Mouse (Mus musculus): ENCODE data around the gene 1810009A15Rik. TPM values are rescaled to one million over a fixed set of nuclear protein-coding genes. Genes with fewer than 3 reads are reported as not detected.

Gene 1810009A15Rik
- 69.6 TPM for polyA plus RNA-seq (2021)

DNA sequence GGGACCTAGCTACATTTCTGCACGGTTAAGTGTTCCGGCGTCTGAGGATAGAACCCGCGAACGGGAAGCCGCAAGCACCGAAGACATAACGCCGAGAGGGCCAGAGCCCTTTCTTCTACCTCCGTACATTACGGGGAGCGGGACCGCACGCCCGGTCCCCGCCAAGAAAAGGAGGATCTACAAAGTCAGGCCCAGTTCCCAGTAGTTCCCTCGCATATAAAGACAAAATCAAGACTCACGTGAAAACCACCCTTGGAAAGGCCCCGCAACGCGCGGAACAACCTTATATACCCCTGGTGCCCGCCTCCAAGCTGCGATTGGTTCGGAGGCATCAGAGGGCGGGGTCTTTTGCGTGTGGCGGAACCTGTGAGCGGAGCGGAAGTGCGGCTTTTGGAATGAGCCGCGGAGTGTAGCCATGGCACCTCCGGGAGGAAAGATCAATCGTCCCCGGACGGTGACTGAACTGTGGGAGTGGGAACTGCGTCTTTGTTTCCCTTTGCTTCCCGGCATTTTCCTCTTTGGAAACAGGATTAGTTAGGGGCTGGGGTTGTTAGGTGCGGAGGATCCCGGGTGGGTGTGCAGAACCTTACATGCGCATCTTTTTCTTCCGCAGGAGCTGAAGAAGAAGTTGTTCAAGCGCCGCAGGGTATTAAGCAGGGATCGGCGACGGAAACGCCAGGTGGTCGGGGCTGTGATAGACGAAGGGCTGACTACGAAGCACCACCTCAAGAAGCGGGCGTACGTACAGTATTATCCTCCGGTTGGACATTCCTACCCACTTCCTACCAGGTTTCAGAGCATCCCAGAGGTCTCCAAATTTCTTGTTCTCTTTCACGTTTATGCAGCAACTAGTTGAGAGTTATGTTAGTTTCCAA lies at the start of gene 1810009A15Rik, which contains the start of gene Gm49416:
TSS of gene 1810009A15Rik (plus strand) at position 343 of the 875 bp plus-strand sequence.
TSS of gene Gm49416 (plus strand) at position 416 of the 875 bp plus-strand sequence.
- in situ Hi-C loops (cut with MboI; ENCODE audit: low pct_unique_long_range_greater_than_20kb), result no loop called here
- TF ChIP-seq CTCF (IDR thresholded peaks at IDR 0.05), result no peak
- ChIA-PET POLR2A (interaction anchor here (0.7 to 2.0 kb wide), 6 partner anchors 9 to 221 kb away, joined by 3 to 5 read pairs (median 4); partner anchors contain the start of gene Ubxn1), CTCF (interaction anchor here (1.4 to 1.9 kb wide), 4 partner anchors 9 to 53 kb away, joined by 3 to 4 read pairs (median 3); partner anchors contain the start of gene Mta2)
- DNase-seq (ENCODE audit: low read depth, low spot score) (peak; percentile 76), ATAC-seq (peak; percentile 94)
- no peaks in the 10 kb centered on the region for H3K27me3 ChIP-seq

DNA sequence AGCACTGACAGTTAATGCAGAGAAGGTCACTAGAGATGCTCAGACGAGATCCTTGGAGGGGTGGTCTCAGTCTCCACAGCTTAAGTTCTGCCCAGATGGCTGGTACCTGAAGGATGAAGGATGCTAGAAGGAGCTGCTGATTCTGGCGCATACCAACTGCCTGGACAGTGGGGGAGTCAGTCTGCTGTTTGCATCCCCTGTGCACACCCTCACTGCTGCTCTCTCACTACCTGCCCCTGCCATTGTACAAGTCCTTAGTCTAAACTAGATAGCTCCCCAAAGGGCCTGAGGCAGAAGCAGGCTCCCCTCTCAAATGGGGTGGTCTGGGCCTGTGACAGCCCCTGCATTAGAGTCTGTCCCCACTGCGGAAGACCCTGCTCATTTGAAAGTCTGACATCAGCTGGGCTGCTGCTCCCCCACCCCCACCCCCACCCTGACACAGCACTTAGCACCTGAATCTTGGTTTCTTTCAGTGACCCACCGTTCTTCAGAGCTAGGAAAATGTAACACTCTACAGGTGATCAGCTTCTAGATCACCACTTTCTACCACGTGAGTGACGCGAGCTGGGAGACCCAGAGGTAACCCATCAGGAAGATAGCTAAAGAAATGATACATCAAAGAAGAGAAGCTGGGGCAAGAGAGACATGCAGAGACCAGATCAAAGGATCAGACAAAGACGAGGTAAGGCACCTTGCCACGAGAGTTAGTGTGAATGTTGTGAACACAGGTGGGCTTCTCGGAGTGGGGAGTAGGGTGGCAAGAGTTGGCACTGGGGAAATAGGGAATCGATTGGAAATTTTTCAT lies 49.3 kb upstream of the 1810009A15Rik start, which contains the start of gene Gng3:
TSS of gene Gng3 (minus strand) at position 92 of the 805 bp plus-strand sequence.
- no peak for TF ChIP-seq CTCF (IDR thresholded peaks at IDR 0.05)
- in situ Hi-C loops (cut with MboI; ENCODE audit: low pct_unique_long_range_greater_than_20kb), result loop anchor here (25.0 kb wide), 1 partner anchor 1048 kb away; the partner anchor contains the start of gene Incenp
- ChIA-PET CTCF (interaction anchor here (0.9 to 1.3 kb wide), 4 partner anchors 10 to 72 kb away, joined by 3 to 4 read pairs (median 4); partner anchors contain the start of gene AC129217.1), POLR2A (interaction anchor here (1.3 to 1.5 kb wide), 2 partner anchors 10 to 20 kb away, joined by 5 read pairs; partner anchors contain the start of genes AC129217.1, Hnrnpul2 and Ttc9c)
- no peak for ATAC-seq
- no peak for DNase-seq (ENCODE audit: low read depth, low spot score)
- no peaks in the 10 kb centered on the region for H3K27me3 ChIP-seq

DNA sequence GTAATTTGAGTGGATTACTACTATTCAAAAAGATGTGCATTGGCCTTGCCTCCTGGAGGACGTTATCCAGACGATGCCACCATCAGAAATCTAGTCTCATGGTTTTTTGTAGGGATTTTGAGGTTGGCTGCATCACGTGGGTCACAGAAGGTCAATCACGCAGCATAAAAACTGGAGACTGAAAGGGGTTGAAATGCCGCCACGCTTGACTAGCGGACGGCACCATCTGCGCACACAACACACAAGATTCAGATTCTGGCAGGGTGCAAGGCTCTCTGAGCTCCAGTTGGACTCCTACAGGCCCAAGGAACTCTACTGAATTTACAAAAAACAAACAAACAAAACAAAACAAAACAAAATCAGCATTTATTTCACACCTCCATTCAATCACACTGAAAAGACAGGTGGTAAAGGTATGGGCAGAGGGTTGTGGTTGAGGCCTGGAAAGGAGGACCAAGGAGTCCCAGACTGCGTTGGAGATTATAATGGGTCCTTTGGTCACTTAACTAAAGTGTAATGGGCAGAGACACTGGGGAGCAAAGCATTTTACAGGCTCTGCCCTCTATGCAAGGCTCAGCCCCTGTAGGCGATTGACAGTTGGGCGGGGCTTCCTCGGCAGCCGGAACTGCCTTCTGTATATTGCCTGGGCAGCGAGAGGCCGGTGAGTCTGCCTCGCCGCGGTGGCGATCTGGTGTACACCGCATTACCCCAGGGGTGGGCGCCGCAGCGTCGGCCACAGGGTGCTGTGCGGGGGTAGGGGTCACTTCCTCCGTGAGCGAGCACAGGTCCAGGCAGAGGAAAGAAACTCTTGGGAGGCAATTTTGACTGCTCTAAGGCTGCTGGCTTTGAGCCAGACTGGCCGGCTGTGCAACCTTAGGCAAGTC lies 48.5 kb upstream of the 1810009A15Rik start:
- no peaks in the 10 kb centered on the region for H3K27me3 ChIP-seq
- TF ChIP-seq CTCF (IDR thresholded peaks at IDR 0.05), result no peak
- DNase-seq (ENCODE audit: low read depth, low spot score) (no peak), ATAC-seq (no peak)
- ChIA-PET CTCF (interaction anchor here (0.6 to 1.3 kb wide), 3 partner anchors 15 to 255 kb away, joined by 3 to 4 read pairs (median 3); no protein-coding TSS in a partner anchor), POLR2A (no interaction called here)
- in situ Hi-C loops (cut with MboI; ENCODE audit: low pct_unique_long_range_greater_than_20kb), result loop anchor here (25.0 kb wide), 1 partner anchor 1047 kb away; the partner anchor contains the start of gene Incenp

DNA sequence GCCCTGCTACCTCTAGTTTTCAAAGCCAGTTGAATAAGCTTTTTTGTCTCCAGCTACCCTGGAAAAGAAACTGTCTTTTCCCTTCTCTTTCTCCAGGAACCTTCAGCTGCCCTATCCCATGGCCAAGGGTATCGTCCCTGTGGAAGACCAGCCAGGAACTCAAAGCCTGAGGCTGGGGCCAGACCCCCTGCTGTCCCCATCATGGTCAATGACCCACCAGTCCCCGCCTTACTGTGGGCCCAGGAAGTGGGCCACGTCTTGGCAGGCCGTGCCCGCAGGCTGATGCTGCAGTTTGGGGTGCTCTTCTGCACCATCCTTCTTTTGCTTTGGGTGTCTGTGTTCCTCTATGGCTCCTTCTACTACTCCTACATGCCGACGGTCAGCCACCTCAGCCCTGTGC lies 47.6 kb upstream of the 1810009A15Rik start:
- TF ChIP-seq CTCF (IDR thresholded peaks at IDR 0.05), result no peak
- ATAC-seq (no peak), DNase-seq (ENCODE audit: low read depth, low spot score) (no peak)
- POLR2A ChIA-PET, result no interaction called here
- in situ Hi-C loops (cut with MboI; ENCODE audit: low pct_unique_long_range_greater_than_20kb), result loop anchor here (25.0 kb wide), 1 partner anchor 1046 kb away; the partner anchor contains the start of gene Incenp
- CTCF ChIA-PET, result no interaction called here
- H3K27me3 ChIP-seq, result no peaks in the 10 kb centered on the region

DNA sequence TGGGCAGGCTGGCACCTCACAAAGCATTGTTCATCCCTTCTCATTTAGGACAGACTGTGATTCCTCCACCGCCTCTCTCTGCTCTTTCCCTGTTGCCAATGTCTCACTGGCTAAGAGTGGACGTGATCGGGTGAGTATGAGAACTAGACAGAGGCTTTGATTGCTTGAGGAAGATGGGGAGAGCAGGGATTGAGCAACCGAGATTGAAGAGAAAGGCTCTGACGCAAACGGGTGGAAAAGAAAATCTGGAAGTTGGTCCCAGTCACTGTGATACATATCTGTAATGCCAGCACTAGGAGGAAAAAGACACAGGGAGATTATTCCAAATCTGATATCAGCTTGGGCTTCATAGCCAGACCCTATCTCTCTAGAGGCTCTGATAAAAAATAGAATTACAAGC lies 45.7 kb upstream of the 1810009A15Rik start:
- CTCF ChIA-PET, result no interaction called here
- H3K27me3 ChIP-seq, result no peaks in the 10 kb centered on the region
- no peak for DNase-seq (ENCODE audit: low read depth, low spot score)
- no peak for TF ChIP-seq CTCF (IDR thresholded peaks at IDR 0.05)
- no peak for ATAC-seq
- in situ Hi-C loops (cut with MboI; ENCODE audit: low pct_unique_long_range_greater_than_20kb), result loop anchor here (25.0 kb wide), 1 partner anchor 1044 kb away; the partner anchor contains the start of gene Incenp
- POLR2A ChIA-PET, result no interaction called here

DNA sequence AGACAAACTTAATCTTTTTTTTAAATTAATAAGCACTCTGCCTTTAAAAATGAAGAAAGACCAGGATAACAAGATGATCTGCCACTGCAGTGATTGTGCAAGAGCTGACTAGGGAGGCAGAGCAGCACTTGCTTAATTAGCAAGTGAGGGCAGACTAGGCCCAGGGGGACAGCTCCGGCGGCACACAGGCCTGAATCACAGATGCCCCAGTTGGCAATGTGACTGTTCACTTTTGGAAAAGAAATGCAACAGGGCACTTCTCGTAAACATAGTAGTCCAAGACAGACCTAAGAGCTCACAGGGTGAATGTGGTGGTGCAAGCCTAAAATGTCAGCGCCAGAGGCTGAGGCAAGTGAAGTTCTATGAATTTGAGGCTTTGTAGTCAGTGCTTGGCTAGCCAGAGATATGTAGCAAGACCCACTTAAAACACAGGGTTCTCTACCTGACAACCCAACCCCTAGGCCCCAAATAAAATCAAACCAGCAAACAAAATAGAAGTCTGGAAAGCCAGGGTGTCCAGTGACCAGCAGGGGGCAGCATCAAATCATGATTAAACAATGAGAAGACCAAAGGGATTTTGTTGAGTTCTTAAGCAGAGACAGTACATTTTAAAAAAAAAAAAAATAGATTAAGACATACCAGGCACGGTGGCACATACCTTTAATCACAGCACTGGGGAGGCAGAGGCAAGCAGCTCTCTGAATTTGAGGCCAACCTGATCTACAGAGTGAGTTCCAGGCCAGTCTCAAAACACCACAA lies 44.1 kb upstream of the 1810009A15Rik start:
- in situ Hi-C loops (cut with MboI; ENCODE audit: low pct_unique_long_range_greater_than_20kb), result loop anchor here (5.0 to 25.0 kb wide), 2 partner anchors 268 to 1043 kb away; partner anchors contain the start of gene Incenp
- ChIA-PET CTCF (interaction anchor here (0.7 to 2.4 kb wide), 11 partner anchors 9 to 935 kb away, joined by 3 to 13 read pairs (median 3); partner anchors contain the start of gene Uqcc3), POLR2A (interaction anchor here (0.5 to 0.9 kb wide), 2 partner anchors 20 to 1094 kb away, joined by 3 to 6 read pairs; no protein-coding TSS in a partner anchor)
- DNase-seq (ENCODE audit: low read depth, low spot score), result no peak
- H3K27me3 ChIP-seq, result no peaks in the 10 kb centered on the region
- ATAC-seq, result peak; percentile 71
- TF ChIP-seq CTCF (IDR thresholded peaks at IDR 0.05), result peak; percentile 86

DNA sequence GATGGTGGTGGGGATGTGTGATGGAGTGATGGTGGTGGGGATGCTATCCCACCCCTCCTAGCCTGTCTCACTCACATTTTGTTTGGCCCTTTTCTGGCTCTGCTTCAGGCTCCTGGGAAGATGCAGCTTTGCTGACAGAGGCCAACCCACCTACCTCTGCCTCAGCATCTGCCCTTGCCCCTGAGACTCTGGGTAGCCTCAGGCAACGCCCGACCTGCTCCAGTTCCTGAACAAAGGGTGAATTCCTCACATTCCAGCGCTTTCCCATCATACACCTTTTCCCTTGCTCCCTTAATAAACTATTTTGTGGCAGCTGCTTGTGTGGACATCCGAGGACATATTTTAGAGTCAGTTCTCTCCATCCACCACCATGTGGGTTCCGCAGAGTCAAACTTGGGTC lies 40.3 kb upstream of the 1810009A15Rik start:
- TF ChIP-seq CTCF (IDR thresholded peaks at IDR 0.05), result no peak
- no peaks in the 10 kb centered on the region for H3K27me3 ChIP-seq
- DNase-seq (ENCODE audit: low read depth, low spot score), result no peak
- CTCF ChIA-PET, result no interaction called here
- in situ Hi-C loops (cut with MboI; ENCODE audit: low pct_unique_long_range_greater_than_20kb), result loop anchor here (5.0 to 25.0 kb wide), 2 partner anchors 264 to 1039 kb away; partner anchors contain the start of gene Incenp
- POLR2A ChIA-PET, result no interaction called here
- no peak for ATAC-seq

GRCm38 (mm10) chr19:8850402-8850901 lies 38.2 kb upstream of the 1810009A15Rik start, which contains the start of gene Lrrn4cl:
Gene Lrrn4cl, plus strand, starts transcription at chr19:8850768.
- no peak for DNase-seq (ENCODE audit: low read depth, low spot score)
- ATAC-seq, result no peak

More at GRCm38 (mm10) chr19:8850402-8850901, 38.2 kb upstream of the 1810009A15Rik start, which contains the start of gene Lrrn4cl:
- ChIA-PET POLR2A (interaction anchor here (1.0 kb wide), 1 partner anchor 8 kb away, joined by 3 read pairs; no protein-coding TSS in a partner anchor), CTCF (interaction anchor here (1.3 kb wide), 1 partner anchor 259 kb away, joined by 3 read pairs; no protein-coding TSS in a partner anchor)
- TF ChIP-seq CTCF (IDR thresholded peaks at IDR 0.05), result no peak
- in situ Hi-C loops (cut with MboI; ENCODE audit: low pct_unique_long_range_greater_than_20kb), result loop anchor here (25.0 kb wide), 1 partner anchor 587 kb away; no protein-coding TSS in a partner anchor
- H3K27me3 ChIP-seq, result no peaks in the 10 kb centered on the region
